ENCODE assay signal across 30 mouse cellular contexts in genomic region chr17:56296201-56296600, GRCm38 (mm10). TPM values are rescaled to one million over a fixed set of nuclear protein-coding genes. Genes with fewer than 3 reads are reported as not detected.
"Had no signal": no experiment of that assay in that cellular context is flagged by ENCODE, and none has a peak within 500 bp of the region (broad histone marks: within the 10 kb centered on the region; RNA-seq: fewer than 3 reads in every experiment).

No protein-coding gene starts in this region.

- DNase-seq: kidney, adult 11 months; kidney, adult 8-10 months; kidney, postnatal 10 days; kidney, postnatal 36 days; liver, embryonic 13.5 days; lung, adult 2 months; lung, postnatal 14 days; lung, postnatal 4 days; midbrain, embryonic 14.5 days; right cerebral cortex, adult 18-20 months; right cerebral cortex, postnatal 14 days; right cerebral cortex, postnatal 4 days had no signal

- H3K27ac ChIP-seq: kidney, embryonic 15.5 days; liver, embryonic 13.5 days; neural tube, embryonic 12.5 days; neural tube, embryonic 15.5 days; stomach, postnatal 0 days had no signal

- H3K9ac ChIP-seq: kidney, embryonic 15.5 days; liver, embryonic 13.5 days; neural tube, embryonic 12.5 days; neural tube, embryonic 15.5 days had no signal

- H3K36me3 ChIP-seq: kidney, embryonic 15.5 days; liver, embryonic 13.5 days; neural tube, embryonic 12.5 days; neural tube, embryonic 15.5 days had no signal

- H3K4me3 ChIP-seq: kidney, embryonic 15.5 days; liver, embryonic 13.5 days; neural tube, embryonic 12.5 days; neural tube, embryonic 15.5 days had no signal

- H3K4me2 ChIP-seq: kidney, embryonic 15.5 days; liver, embryonic 13.5 days; midbrain, embryonic 11.5 days; neural tube, embryonic 12.5 days; neural tube, embryonic 15.5 days had no signal

- H3K27me3 ChIP-seq: kidney, embryonic 15.5 days; neural tube, embryonic 12.5 days; neural tube, embryonic 15.5 days had no signal

- H3K9me3 ChIP-seq: kidney, embryonic 15.5 days; liver, embryonic 13.5 days; neural tube, embryonic 12.5 days; neural tube, embryonic 15.5 days had no signal

RNA-seq across cellular contexts. Expression of gene Arrdc5, which starts 3.9 kb away (rescaled TPM):
- total RNA-seq: layer of hippocampus, adult 8-10 months; layer of hippocampus, postnatal 10 days; left cerebral cortex, adult 8-10 months; left cerebral cortex, postnatal 14 days; liver, adult 2 months; megakaryocyte progenitor cell, adult 5-6 weeks; megakaryocyte-erythroid progenitor cell, adult 5-6 weeks; midbrain, postnatal 0 days had no signal
- polyA plus RNA-seq: kidney, embryonic 15.5 days; limb, embryonic 11.5 days; limb, embryonic 14.5 days; liver, adult 2 months; liver, embryonic 13.5 days; liver, embryonic 16.5 days; lung, adult 2 months; lung, embryonic 16.5 days; midbrain, embryonic 11.5 days; midbrain, embryonic 14.5 days; midbrain, postnatal 0 days; neural tube, embryonic 12.5 days; neural tube, embryonic 15.5 days; stomach, embryonic 14.5 days; stomach, postnatal 0 days had no signal
